Mouse (Mus musculus) limb, embryonic 14.5 days (tissue): ENCODE results near the gene Mamdc2. TPM values are rescaled to one million over a fixed set of nuclear protein-coding genes. Genes with fewer than 3 reads are reported as not detected.

Experiments
- ATAC-seq: fragments of 200-750 bp; cut with Nextera tagmentation; 2 replicates; pipeline ENCODE4 v1.8.0; 2017; ENCODE audit warnings: low read depth, moderate number of reproducible peaks, moderate TSS enrichment; ENCODE audit not compliant: low FRiP score
- DNase-seq: peaks from one replicate; pipeline ENCODE4 v3.0.0-alpha.2; 2015; ENCODE audit warnings: low spot score
- H3K27ac ChIP-seq: fragments of 300-500 bp; sonication (generic); replicated peaks from 2 replicates; pipeline ENCODE4 v1.5.1; 2014; ENCODE audit warnings: low read depth, mild to moderate bottlenecking, low read length, moderate library complexity, mixed read lengths
- H3K27me3 ChIP-seq: fragments of 300-500 bp; sonication (generic); 2 replicates; pipeline ENCODE4 v1.6.1; 2014; ENCODE audit warnings: low read length, mixed read lengths; ENCODE audit not compliant: control insufficient read depth, insufficient read depth
- H3K36me3 ChIP-seq: fragments of 300-500 bp; sonication (generic); 2 replicates; pipeline ENCODE4 v1.6.1; 2014; ENCODE audit warnings: mild to moderate bottlenecking, low read length, moderate library complexity, mixed read lengths; ENCODE audit not compliant: control insufficient read depth, insufficient read depth
- H3K4me1 ChIP-seq: fragments of 300-500 bp; sonication (generic); 2 replicates; pipeline ENCODE4 v1.6.1; 2014; ENCODE audit warnings: antibody characterized with exemption, low read length, mixed read lengths; ENCODE audit not compliant: control insufficient read depth, insufficient read depth
- H3K4me2 ChIP-seq: fragments of 300-500 bp; sonication (generic); replicated peaks from 2 replicates; pipeline ENCODE4 v1.6.1; 2014; ENCODE audit warnings: low read depth, mild to moderate bottlenecking, low read length, moderate library complexity; ENCODE audit not compliant: severe bottlenecking
- H3K4me3 ChIP-seq: fragments of 300-500 bp; sonication (generic); replicated peaks from 2 replicates; pipeline ENCODE4 v1.5.1; 2014; ENCODE audit warnings: low read length
- H3K9ac ChIP-seq: fragments of 300-500 bp; sonication (generic); 2 replicates; pipeline ENCODE4 v1.6.1; 2014; ENCODE audit warnings: mild to moderate bottlenecking, low read depth, low read length, moderate library complexity; ENCODE audit not compliant: severe bottlenecking
- H3K9me3 ChIP-seq: fragments of 300-500 bp; sonication (generic); 2 replicates; pipeline ENCODE4 v1.6.1; 2016; ENCODE audit warnings: low read length; ENCODE audit not compliant: control insufficient read depth
- POLR2A ChIP-seq: fragments of 200-500 bp; IDR thresholded peaks from 2 replicates; pipeline ENCODE4 v1.8.0; 2012; ENCODE audit warnings: inconsistent platforms, mild to moderate bottlenecking, moderate library complexity, borderline replicate concordance; ENCODE audit not compliant: insufficient read depth, insufficient read length; ENCODE audit errors: extremely low read depth
- WGBS: fragments of 180-500 bp; shearing (Covaris S2); extraction: QIAGEN DNeasy Blood & Tissue Kit; methylation state at CpG from one replicate; pipeline ENCODE4 v1.1.7; 2014; 5-methylcytosine and 5-hydroxymethylcytosine counted together
- polyA plus RNA-seq, 2 experiments: library from polyadenylated mRNA; depleted of rRNA in 1 of 2; stranded (reverse) in 1 of 2; unstranded in 1 of 2; fragments of >200 nt; fragmentation: Nextera tagmentation in 1 of 2; extraction: Ambion mirVana in 1 of 2; gene quantifications; 2 replicates each; pipeline versions ENCODE4 v1.2.1 to v1.2.3; 2012 to 2014

The Mamdc2 gene
- polyA plus RNA-seq, 2 experiments = 2.6 to 3.0 TPM

DNA sequence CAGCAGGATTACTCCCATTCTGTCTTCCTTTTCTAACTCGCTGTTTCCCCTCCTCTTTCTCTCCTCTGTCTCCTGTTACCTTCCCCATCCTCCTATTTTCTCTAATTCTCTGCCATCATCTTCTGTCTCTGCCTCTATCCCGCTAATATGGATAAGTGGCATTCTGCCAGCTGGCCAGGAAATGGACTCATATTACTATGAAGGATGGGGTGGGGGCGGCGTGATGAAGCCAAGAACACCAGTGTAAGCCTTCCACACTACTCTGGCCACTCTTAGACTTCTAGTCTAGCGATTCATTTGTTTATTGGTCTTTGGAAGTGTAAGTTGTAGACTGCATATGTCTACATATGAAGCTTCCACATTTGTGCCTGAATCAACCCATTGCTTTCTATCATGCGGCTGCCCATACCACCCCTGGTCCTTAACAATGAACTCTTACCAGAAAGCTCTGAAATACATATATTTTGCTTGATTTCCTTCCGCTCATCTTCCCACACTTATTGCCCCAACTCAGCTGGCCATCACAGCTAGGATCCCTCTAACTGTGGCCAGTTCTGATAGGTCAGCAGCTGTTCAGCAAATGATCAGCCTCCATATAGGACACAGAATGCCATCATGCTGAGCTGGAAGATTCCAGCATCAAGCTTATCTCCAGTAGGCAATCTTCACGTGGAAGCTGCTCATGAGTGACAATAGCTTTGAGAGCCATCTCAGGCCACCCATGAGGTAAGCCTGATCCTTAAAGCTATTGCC is 68.3 kb downstream of the Mamdc2 start:
- ATAC-seq (no peak), DNase-seq (no peak)
- Histone ChIP-seq H3K9ac (no peak overlapping the region), H3K27ac (no peak overlapping the region), H3K27me3 (no peaks in the 10 kb centered on the region), H3K4me1 (no peaks in the 10 kb centered on the region), H3K4me3 (no peak overlapping the region), H3K36me3 (no peaks in the 10 kb centered on the region), H3K4me2 (no peak overlapping the region), H3K9me3 (no peaks in the 10 kb centered on the region)
- WGBS = 86% methylated on average over 8 of the region's 8 CpGs
- TF ChIP-seq POLR2A = no peak

DNA sequence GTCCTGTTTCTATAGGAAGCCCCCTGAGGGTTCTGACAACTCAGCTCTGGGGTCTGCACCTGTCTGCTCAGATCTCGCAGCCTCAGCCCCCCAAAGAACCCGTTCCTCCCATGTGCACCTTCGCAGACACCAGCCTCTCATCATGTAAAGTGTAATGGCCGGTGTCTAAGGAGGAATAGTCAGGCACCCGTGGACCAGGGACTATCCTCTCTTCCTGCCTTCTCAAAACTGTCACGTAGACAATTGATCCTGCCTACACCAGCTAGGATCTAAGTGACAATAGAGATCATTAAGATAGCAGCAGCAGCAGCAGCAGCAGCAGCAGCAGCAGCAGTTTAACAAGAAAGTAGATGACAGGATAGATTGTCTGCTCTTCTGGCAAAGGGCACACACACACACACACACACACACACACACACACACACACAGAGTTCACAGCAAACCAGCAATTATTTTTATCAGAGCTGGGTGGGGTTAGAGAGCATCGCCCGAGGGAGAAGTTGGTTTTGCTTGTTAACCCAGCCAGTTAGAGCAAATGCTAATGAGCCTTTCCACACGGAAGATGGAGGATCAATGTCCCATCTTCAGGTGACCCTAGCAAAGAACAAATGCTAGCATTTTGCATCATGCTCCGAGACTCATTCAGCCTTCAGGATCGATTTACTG is 71.6 kb downstream of the Mamdc2 start:
- no peak for TF ChIP-seq POLR2A
- Histone ChIP-seq H3K4me1 (no peaks in the 10 kb centered on the region), H3K36me3 (no peaks in the 10 kb centered on the region), H3K4me3 (no peak overlapping the region), H3K27me3 (no peaks in the 10 kb centered on the region), H3K9me3 (no peaks in the 10 kb centered on the region), H3K27ac (no peak overlapping the region), H3K4me2 (no peak overlapping the region), H3K9ac (no peak overlapping the region)
- no peak for ATAC-seq
- DNase-seq = no peak
- 53% methylated on average over 11 of the region's 11 CpGs for WGBS

DNA sequence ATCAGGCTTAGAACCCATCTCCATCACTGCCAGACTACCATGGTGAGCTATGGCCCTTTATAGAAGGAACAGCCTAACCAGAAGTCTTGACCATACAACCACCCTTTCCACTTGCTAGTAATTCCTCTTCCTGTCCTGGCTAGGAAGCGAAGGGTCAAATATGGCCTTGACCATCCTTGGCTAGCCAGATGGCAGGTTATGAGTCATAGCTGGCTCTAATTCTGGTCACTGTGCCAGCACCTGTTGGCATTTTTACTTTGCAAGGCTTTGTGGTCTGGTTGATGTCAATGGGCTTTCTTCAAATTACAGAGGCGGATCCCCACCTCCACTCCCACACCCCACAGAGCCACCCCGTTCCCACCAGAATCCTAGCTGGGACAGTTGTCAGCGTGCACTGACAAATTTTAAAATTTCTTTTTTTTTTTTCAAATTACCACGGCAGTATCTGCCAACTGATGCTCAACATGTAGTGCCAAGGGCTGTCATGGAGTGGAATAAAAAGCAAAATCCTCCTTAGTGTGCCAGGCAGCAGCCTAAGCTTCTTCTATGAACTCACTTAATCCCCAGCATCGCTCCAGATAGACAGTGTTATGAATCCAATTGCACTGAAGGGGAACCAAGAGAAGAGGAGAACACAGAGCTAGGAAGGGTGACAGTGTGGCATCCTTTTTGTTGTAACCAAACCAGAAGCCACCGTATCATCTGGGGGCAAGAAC is 73.1 kb downstream of the Mamdc2 start:
- Histone ChIP-seq H3K4me3 (no peak overlapping the region), H3K27me3 (no peaks in the 10 kb centered on the region), H3K9me3 (no peaks in the 10 kb centered on the region), H3K9ac (no peak overlapping the region), H3K4me2 (no peak overlapping the region), H3K27ac (no peak overlapping the region), H3K4me1 (no peaks in the 10 kb centered on the region), H3K36me3 (no peaks in the 10 kb centered on the region)
- ATAC-seq (no peak), DNase-seq (no peak)
- 89% methylated on average over 7 of the region's 7 CpGs for WGBS
- no peak for TF ChIP-seq POLR2A

DNA sequence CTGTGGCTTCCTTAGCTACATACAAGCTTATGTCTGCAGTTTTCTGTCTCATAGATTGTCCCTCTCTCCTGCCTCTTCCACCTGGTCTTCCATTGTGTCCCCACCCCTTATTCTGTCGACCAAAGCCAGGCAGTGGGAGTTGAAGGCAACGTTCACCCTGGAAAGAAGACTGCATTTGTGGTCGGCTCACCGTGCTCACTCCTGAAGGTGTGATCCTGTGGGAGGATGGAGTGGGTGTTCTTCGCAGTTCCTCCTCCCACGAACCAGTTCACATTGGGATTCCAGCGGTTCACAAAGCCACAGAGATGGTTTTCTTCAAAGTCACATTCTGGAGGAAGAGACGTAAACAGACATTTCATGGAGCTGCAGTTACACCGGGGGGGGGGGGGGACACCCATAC is 74.5 kb downstream of the Mamdc2 start:
- ATAC-seq = no peak

DNA sequence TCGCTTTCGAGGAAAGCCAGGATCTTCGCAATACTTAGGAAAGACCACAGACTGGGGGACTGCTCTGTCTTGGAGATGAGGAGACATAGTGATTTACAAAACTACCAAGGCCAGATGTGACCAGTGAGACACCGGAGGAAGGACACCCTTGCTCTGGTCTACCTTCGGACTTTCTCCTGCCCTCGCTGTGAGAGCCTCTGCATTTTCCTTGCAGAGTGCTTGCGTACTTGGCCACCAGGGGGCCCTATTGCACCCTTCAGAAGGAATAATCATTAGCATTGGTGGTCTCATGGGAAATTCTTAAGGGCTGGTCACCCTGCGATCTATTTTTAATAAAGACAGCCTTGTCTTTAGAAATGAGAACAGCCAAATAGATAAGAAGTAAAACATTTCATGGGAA is 75.0 kb downstream of the Mamdc2 start:
- WGBS = 52% methylated on average over 8 of the region's 8 CpGs
- no peak overlapping the region for H3K9ac ChIP-seq
- no peak overlapping the region for H3K4me3 ChIP-seq
- peak; percentile 42 for DNase-seq
- no peak overlapping the region for H3K27ac ChIP-seq
- H3K4me2 ChIP-seq = no peak overlapping the region
- no peaks in the 10 kb centered on the region for H3K36me3 ChIP-seq
- no peaks in the 10 kb centered on the region for H3K27me3 ChIP-seq
- ATAC-seq = no peak
- H3K9me3 ChIP-seq = no peaks in the 10 kb centered on the region
- H3K4me1 ChIP-seq = no peaks in the 10 kb centered on the region
- no peak for TF ChIP-seq POLR2A

More for the DNA sequence above, 74.5 kb downstream of the Mamdc2 start:
- no peak overlapping the region for H3K9ac ChIP-seq
- no peak overlapping the region for H3K4me2 ChIP-seq
- H3K4me3 ChIP-seq = no peak overlapping the region
- TF ChIP-seq POLR2A = no peak
- H3K4me1 ChIP-seq = no peaks in the 10 kb centered on the region
- no peak overlapping the region for H3K27ac ChIP-seq
- H3K9me3 ChIP-seq = no peaks in the 10 kb centered on the region
- no peaks in the 10 kb centered on the region for H3K36me3 ChIP-seq
- WGBS = 76% methylated on average over 9 of the region's 9 CpGs
- H3K27me3 ChIP-seq = no peaks in the 10 kb centered on the region
- DNase-seq = no peak
